Mouse (Mus musculus): ENCODE results near the gene Smim13. TPM values are rescaled to one million over a fixed set of nuclear protein-coding genes. Genes with fewer than 3 reads are reported as not detected.
"Not testable (repeated sequence)": the region's sequence is repeated elsewhere in the genome, so short reads cannot be mapped to it uniquely, and the experiment has no call there.

Smim13 gene
- total RNA-seq (2021): 100 to 1,000 TPM; 165 to 181 TPM
- long read RNA-seq, experiment 1, full-length matches to known transcripts: 347 of 377 reads
- long read RNA-seq, experiment 1, partial matches to known transcripts: 0 of 377 reads
- long read RNA-seq, experiment 1, other reads (novel, unspliced or antisense): 30 of 377 reads
- long read RNA-seq, experiment 2, full-length matches to known transcripts: 245 of 257 reads
- long read RNA-seq, experiment 2, partial matches to known transcripts: 0 of 257 reads
- long read RNA-seq, experiment 2, other reads (novel, unspliced or antisense): 12 of 257 reads

DNA sequence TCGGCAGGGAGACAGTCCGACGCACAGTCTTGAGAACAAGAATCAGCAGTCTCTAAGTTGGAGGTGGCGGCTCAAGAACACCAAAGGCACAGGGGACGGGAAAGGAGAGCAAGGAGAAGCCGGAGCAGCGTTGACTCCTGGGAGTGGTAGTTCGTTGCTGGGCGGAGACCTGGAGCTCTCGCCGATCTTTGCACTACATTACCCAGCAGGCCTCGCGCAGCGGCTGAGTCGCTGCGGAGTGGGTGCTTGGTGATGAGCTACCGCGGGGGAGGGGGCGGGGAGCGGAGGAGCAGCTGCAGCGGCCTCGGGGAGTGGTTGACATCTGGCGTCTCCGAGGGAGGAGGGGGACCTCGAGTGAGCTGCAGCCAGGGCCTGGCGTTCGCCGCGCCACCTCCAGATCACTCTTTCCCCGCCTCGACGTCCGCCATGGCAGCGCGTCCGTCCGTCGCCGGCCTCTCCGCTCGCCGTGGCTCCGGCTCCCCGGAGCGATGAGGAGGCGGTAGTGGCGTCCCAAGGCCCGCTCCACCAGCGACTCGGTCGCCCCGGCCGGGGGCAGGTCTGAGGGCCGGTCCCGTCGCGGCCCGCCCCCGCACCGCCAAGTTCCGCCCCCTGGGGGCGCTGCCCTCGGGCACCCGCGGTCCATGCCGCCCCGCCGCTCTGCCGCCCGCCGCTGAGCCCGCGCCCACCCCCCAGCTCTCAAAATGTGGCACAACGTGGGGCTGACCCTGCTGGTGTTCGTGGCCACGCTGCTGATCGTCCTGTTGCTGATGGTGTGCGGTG lies at the start of gene Smim13:
Smim13 (plus strand) TSS at position 307 of the 780 bp plus-strand sequence.
- Histone ChIP-seq H3K4me3 (peak within 1 kb of the TSS; percentile 71), H3K27ac (peak within 1 kb of the TSS; percentile 99)
- intact Hi-C loops (cut with DNase I): loop anchor here (1.0 kb wide), 1 partner anchor 356 kb away; the partner anchor contains the start of gene Tmem170b
- peak; percentile 90 to 96 for DNase-seq (ENCODE audit: extremely low spot score in 1 of 2, low spot score in 2 of 2)
- TF ChIP-seq CTCF (IDR thresholded peaks at IDR 0.05): peak; percentile 53

DNA sequence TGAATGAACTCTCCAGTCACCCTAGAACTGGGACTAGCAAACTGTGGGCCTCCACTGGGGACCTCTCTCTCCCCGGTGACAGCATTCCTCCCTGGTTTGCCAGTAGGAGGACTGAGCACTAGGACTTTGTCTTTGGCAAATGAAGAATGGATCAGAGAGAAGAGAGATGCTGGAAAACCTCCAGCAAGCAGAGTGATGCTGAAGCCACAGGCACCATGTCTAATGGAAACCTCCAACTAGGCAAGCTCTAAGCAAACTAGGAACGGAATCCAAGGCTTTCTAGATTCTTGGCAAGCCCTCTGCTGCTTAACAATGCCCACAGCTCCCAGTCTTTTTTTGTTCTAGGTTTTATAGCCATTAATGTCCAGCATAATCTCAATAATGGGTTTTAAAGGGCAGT lies 48.8 kb upstream of the Smim13 start:
- no peak for TF ChIP-seq CTCF (IDR thresholded peaks at IDR 0.05)
- no peak overlapping the region for H3K4me3 ChIP-seq
- intact Hi-C loops (cut with DNase I): no loop called here
- H3K27ac ChIP-seq: no peak overlapping the region
- no peak for DNase-seq (ENCODE audit: extremely low spot score in 1 of 2, low spot score in 2 of 2)

DNA sequence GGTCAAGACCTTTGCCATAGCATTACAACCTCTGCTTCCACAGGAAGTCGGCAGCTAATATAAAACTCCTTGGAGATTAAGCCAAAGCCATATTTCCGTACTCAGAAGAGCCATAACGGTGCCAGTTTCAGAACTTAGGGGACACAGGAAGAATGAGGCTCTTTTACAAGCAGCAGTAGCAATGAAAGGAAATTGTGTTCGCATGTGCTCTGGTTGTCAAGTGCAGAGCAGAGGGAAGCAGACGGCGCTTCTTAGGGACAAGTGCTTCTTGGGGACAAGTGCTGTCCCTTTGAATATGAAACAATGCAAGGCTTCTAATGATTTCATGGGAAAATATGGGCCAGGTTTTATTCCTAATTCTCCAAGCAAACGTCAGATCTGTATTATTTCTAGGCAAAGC lies 46.4 kb upstream of the Smim13 start:
- no peak overlapping the region; the same call in 1 of the 2 replicates for H3K27ac ChIP-seq
- no peak for TF ChIP-seq CTCF (IDR thresholded peaks at IDR 0.05)
- intact Hi-C loops (cut with DNase I): no loop called here
- H3K4me3 ChIP-seq: no peak overlapping the region
- no peak for DNase-seq (ENCODE audit: extremely low spot score in 1 of 2, low spot score in 2 of 2)

DNA sequence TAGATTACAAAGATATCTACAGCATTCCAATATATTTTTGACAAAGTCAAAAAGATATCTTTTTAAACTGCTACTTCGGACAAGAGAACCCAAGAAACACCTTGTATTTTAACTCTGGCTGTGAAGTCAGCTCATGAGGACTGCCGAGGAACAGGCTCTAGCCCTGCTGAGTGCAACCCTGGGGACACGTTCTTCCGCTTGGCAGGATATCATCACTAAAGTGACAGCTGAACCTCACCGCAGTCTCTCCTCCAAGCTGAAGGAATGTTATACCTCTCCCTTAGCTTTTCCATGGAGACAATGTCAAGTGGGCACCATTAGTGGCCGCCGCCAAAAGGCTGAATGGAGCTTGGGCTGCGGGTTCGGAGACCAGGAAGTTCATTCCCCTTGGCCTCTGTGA lies 46.0 kb upstream of the Smim13 start:
- H3K27ac ChIP-seq: no peak overlapping the region; the same call in 1 of the 2 replicates
- intact Hi-C loops (cut with DNase I): no loop called here
- TF ChIP-seq CTCF (IDR thresholded peaks at IDR 0.05): no peak
- no peak for DNase-seq (ENCODE audit: extremely low spot score in 1 of 2, low spot score in 2 of 2)
- H3K4me3 ChIP-seq: no peak overlapping the region

- H3K27ac ChIP-seq; DNase-seq (ENCODE audit: extremely low spot score in 1 of 2, low spot score in 2 of 2); H3K4me3 ChIP-seq; intact Hi-C loops (cut with DNase I): not testable (repeated sequence)
These were observed 44.1 kb upstream of the Smim13 start for GRCm38 (mm10) chr13:41205568-41205967.

- no peak for TF ChIP-seq CTCF (IDR thresholded peaks at IDR 0.05)
- Histone ChIP-seq H3K27ac (no peak overlapping the region), H3K4me3 (no peak overlapping the region)
- peak in 1 of 2 experiments; percentile 42 for DNase-seq (ENCODE audit: extremely low spot score in 1 of 2, low spot score in 2 of 2)
- intact Hi-C loops (cut with DNase I): no loop called here
These were observed 43.4 kb upstream of the Smim13 start for GRCm38 (mm10) chr13:41206241-41206640.

DNA sequence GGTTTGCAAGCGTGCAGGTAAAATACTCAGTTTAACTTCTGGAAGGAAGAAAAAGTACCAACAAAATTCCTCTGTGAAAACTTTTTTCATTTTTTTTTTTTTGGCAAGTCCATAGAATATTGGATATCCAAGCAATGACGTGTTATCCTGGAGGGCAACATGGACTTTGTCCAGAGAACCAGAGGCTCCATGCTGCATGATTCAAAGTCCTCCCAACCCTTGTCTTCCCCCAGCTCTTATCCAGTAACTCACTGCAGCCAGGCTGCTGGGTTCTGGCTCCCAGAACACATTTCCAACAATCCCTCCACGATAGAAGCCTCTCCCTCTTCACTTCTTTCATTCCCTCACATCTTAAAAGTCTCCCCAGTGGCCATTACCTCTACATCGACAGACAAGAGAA lies 38.4 kb upstream of the Smim13 start:
- Histone ChIP-seq H3K27ac (no peak overlapping the region), H3K4me3 (no peak overlapping the region)
- DNase-seq (ENCODE audit: extremely low spot score in 1 of 2, low spot score in 2 of 2): no peak
- intact Hi-C loops (cut with DNase I): no loop called here
- no peak for TF ChIP-seq CTCF (IDR thresholded peaks at IDR 0.05)

- DNase-seq (ENCODE audit: extremely low spot score in 1 of 2, low spot score in 2 of 2): no peak
- no peak for TF ChIP-seq CTCF (IDR thresholded peaks at IDR 0.05)
- intact Hi-C loops (cut with DNase I): no loop called here
- Histone ChIP-seq H3K4me3 (no peak overlapping the region), H3K27ac (no peak overlapping the region)
These were observed 36.9 kb upstream of the Smim13 start for GRCm38 (mm10) chr13:41212558-41213322.

GRCm38 (mm10) chr13:41215669-41216068 lies 34.0 kb upstream of the Smim13 start:
- Histone ChIP-seq H3K4me3 (no peak overlapping the region), H3K27ac (no peak overlapping the region)
- DNase-seq (ENCODE audit: extremely low spot score in 1 of 2, low spot score in 2 of 2): no peak
- no peak for TF ChIP-seq CTCF (IDR thresholded peaks at IDR 0.05)
- intact Hi-C loops (cut with DNase I): no loop called here

- no peak for TF ChIP-seq CTCF (IDR thresholded peaks at IDR 0.05)
- no peak for DNase-seq (ENCODE audit: extremely low spot score in 1 of 2, low spot score in 2 of 2)
- no peak overlapping the region for H3K4me3 ChIP-seq
- no peak overlapping the region for H3K27ac ChIP-seq
- intact Hi-C loops (cut with DNase I): no loop called here
These were observed 33.4 kb upstream of the Smim13 start for GRCm38 (mm10) chr13:41216236-41216635.

DNA sequence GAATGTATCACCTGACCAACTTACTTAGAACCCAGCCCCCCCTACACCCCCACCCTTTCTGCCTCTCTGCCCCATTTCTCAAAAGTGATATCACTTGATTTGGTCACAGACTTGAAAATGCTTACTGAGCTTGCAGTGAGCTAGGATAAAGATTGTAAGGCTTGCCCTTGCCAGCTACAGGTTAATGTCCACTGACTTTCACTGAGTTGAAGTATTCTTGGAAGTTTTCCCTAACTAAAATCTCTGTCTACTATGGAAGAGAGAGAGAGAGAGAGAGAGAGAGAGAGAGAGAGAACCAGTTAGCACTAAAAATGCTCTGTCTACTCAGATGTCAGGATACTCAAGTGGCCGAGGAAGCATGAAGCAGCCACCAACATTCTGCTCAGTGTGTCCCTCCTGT lies 30.6 kb upstream of the Smim13 start:
- DNase-seq (ENCODE audit: extremely low spot score in 1 of 2, low spot score in 2 of 2): no peak
- H3K27ac ChIP-seq: no peak overlapping the region
- no peak for TF ChIP-seq CTCF (IDR thresholded peaks at IDR 0.05)
- intact Hi-C loops (cut with DNase I): no loop called here
- no peak overlapping the region for H3K4me3 ChIP-seq
